10 mouse cellular contexts compared by ENCODE assay signal in genomic region chr4:104209081-104209480, GRCm38 (mm10).
A peak's percentile ranks its signal among the peaks of the same experiment; 100 is the strongest.
DNase-seq lines count a peak whose midpoint lies in the region; TF ChIP-seq lines count a peak whose summit lies in the region.
"Had no signal": no experiment of that assay in that cellular context is flagged by ENCODE, and none has a peak within 500 bp of the region (broad histone marks: within the 10 kb centered on the region; RNA-seq: fewer than 3 reads in every experiment).

No protein-coding gene starts in this region.

- no peaks in the 10 kb centered on the region for H3K4me1 ChIP-seq in embryonic facial prominence, embryonic 10.5 days
- H3K4me1 ChIP-seq in olfactory bulb, adult 2 months (ENCODE audit: control insufficient read depth, insufficient read depth, low read length) = no peaks in the 10 kb centered on the region
- H3K4me1 ChIP-seq: limb, embryonic 12.5 days had no signal

- TF ChIP-seq POLR2A in olfactory bulb, adult 2 months (IDR thresholded peaks at IDR 0.05; ENCODE audit: insufficient read depth, low read depth, low read length) = no peak

- no peak for DNase-seq in gastrocnemius, adult 2 months
- DNase-seq in gastrocnemius, postnatal 25 days = no peak
- DNase-seq in ovary, postnatal 36 days (ENCODE audit: low spot score) = peak; percentile 24
- DNase-seq in ovary, adult 18-20 months (ENCODE audit: low spot score) = no peak
- DNase-seq in embryonic facial prominence, embryonic 10.5 days (ENCODE audit: low spot score) = peak; percentile 66
- no peak for DNase-seq in spleen, adult 12 weeks (ENCODE audit: low spot score)
- no peak for DNase-seq in cerebellum, adult 8-10 months

- H3K9me3 ChIP-seq in embryonic facial prominence, embryonic 10.5 days = no peaks in the 10 kb centered on the region
- H3K9me3 ChIP-seq: limb, embryonic 12.5 days had no signal

- TF ChIP-seq CTCF in gastrocnemius, adult 2 months (IDR thresholded peaks at IDR 0.05) = peak; percentile 32
- TF ChIP-seq CTCF in olfactory bulb, adult 2 months (IDR thresholded peaks at IDR 0.05; ENCODE audit: insufficient read depth, low read depth, low read length) = peak; percentile 40; the same call in 1 of the 2 replicates

- 28% methylated on average over 2 of the region's 2 CpGs for WGBS in embryonic facial prominence, embryonic 10.5 days
- 25% methylated on average over 2 of the region's 2 CpGs for WGBS in olfactory bulb, adult 2 months

- intact Hi-C loops in gastrocnemius, adult 2 months (cut with DNase I) = no loop called here

- no peaks in the 10 kb centered on the region for H3K36me3 ChIP-seq in embryonic facial prominence, embryonic 10.5 days (replicated peaks)
- H3K36me3 ChIP-seq: G1E; limb, embryonic 12.5 days had no signal

- H3K4me3 ChIP-seq in gastrocnemius, adult 2 months = no peak overlapping the region
- no peak overlapping the region for H3K4me3 ChIP-seq in embryonic facial prominence, embryonic 10.5 days
- H3K4me3 ChIP-seq in olfactory bulb, adult 2 months (ENCODE audit: insufficient read depth, low read depth, low read length) = no peak overlapping the region
- H3K4me3 ChIP-seq: limb, embryonic 12.5 days had no signal

- no peaks in the 10 kb centered on the region for H3K27me3 ChIP-seq in embryonic facial prominence, embryonic 10.5 days (replicated peaks; ENCODE audit: low read depth, poor library complexity, severe bottlenecking)
- H3K27me3 ChIP-seq: limb, embryonic 12.5 days had no signal

- no peak overlapping the region for H3K27ac ChIP-seq in gastrocnemius, adult 2 months
- H3K27ac ChIP-seq in embryonic facial prominence, embryonic 10.5 days (replicated peaks) = no peak overlapping the region
- H3K27ac ChIP-seq in olfactory bulb, adult 2 months (ENCODE audit: insufficient read depth, low read depth, low read length) = no peak overlapping the region
- H3K27ac ChIP-seq: limb, embryonic 12.5 days had no signal

Comparison
In these comparisons a context has a peak if more than half of its experiments do, and no peak if none do; other contexts are left out.
1. DNase-seq: peak in ovary, postnatal 36 days (single experiment) and embryonic facial prominence, embryonic 10.5 days (single experiment); none in gastrocnemius, adult 2 months (single experiment), gastrocnemius, postnatal 25 days (single experiment), ovary, adult 18-20 months (single experiment), spleen, adult 12 weeks (single experiment) and cerebellum, adult 8-10 months (single experiment).